Mouse (Mus musculus) embryo, embryonic 11 days (tissue): ENCODE results near the gene Lrg1.

Source experiments
- DNase-seq: peaks from one replicate; pipeline ENCODE4 v3.0.0-alpha.2; 2015

Lrg1 gene

GRCm38 (mm10) chr17:56121826-56122225 lies at the start of gene Lrg1:
Lrg1 (minus strand) TSS chr17:56122001.
- DNase-seq: no peak

DNA sequence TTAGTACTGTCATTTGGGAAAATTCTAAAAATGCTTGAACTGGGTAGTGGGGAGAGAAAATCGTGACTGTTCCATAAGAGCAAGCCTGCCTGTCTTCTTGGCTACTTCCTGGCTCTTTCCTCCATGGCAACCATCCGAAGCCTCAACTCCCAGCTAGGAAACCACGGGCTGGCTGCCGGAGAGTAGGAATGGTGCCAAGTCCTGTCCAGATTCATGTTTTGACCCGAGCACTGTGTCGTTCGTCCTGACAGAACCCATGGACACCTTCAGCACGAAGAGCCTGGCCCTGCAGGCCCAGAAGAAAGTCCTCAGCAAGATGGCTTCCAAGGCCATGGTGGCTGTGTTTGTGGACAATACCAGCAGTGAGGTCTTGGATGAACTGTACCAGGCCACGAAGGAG lies 49.7 kb upstream of the Lrg1 start:
- DNase-seq: no peak

- peak; percentile 53 for DNase-seq
Measured at GRCm38 (mm10) chr17:56170636-56171035, 48.8 kb upstream of the Lrg1 start.

DNA sequence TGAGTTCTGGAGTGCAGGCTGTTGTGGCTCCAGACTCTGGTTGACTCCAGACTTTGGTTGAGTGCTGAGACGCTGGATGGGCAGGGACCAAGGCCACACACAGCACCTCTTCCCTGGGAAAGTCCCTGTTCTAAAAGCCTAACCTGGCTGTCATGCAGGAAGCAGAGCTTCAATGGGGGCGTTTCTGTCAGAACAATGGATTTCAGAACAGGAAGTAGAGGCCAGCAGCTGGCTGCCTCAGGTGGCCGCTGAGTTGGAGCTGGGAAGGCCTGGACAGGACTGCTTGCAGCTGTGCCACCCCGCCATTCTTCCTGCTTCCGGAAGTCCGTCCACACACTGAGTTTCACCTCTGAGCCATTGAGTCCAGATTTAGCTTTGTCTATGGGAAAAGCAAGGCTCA lies 48.0 kb upstream of the Lrg1 start:
- DNase-seq: no peak

DNA sequence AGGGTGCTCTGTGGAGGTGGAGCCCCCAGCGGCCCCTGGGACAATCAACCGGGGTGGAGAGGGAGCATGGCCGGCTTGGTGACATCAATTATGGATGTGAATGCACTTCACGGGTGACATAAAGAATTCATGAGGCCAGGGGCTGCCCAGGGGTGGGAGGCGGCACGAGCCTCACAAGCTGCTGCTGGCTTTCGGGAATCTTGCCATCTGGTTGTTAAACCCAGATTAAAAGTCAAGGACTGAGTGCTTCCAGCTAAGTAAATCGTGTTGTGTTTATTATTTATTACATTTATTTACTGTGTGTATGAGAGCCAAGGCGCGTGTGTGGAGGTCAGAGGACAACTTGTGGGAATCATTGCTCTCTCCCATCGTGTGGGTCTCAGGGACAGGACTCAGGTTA lies 43.9 kb upstream of the Lrg1 start:
- no peak for DNase-seq

GRCm38 (mm10) chr17:56164510-56164909 lies 42.7 kb upstream of the Lrg1 start:
- no peak for DNase-seq

- no peak for DNase-seq
Measured at GRCm38 (mm10) chr17:56163523-56164102, 41.8 kb upstream of the Lrg1 start.

DNA sequence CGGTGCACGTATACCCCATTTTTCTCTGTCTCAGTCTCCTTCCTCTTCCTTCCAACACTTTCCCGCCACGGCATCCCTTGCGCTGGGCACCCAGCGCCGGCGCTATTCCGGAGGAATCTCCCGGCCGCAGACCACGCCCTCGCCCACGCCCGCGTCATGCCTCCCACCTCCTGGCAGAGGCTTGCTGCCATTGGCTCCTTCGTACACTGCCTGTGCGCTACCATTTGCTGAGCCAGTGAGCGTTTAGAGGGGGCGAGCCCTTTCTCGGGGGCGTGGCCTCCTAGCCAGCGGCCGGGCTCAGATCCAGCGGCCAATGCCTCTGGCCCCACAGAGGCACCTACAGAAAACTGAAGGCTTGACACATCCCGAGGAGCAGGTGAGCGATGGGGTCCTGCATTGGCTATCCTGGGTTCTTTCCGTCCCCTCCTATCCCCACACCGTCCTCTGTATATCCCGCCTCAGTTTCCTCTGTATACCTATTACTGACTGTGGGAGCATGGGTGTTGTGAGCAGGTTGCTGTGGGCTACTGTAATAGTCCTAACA lies 40.5 kb upstream of the Lrg1 start, which contains the start of gene Tnfaip8l1:
Tnfaip8l1 (plus strand) TSS at position 247 of the 544 bp plus-strand sequence.
- DNase-seq: peak; percentile 95

DNA sequence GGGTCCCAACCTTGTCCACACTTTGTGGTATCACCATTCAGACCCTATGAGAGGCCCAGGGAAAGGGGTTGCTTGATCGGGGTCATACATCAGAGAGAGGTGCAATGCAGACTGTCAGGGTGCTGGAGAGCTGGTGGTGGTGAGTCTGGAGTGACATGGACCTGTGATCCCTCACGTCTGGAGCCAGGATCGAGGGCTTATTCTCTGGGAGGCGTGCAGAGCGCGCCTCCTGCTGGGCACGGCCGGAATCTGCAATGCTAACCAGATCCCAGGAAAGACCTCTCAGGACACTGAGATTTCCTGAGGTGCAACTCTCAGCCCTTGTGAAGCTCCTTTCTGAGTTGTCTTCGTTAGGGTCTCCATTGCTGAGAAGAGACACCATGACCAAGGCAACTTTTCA lies 37.9 kb upstream of the Lrg1 start:
- peak; percentile 85 for DNase-seq

DNA sequence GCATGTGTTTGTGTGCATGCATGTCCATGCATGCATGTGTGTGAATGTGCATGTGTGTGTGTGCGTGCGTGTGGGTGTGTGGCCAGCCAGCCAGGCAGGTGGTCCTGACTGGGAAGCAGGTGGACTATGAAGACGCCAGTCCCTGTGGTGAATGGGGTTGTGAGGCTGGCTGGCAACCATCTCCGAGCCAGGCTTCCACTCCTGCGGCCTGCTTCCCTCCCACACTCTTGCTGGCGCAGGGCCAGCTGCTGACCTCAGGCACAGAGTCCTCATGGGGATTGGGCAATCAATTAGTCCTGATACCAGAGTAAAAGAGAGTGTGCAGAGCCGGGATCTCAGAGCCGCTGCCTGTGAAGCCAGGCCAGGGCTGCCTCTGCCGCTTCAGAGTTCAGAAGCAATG lies 31.8 kb upstream of the Lrg1 start:
- peak; percentile 76 for DNase-seq

DNA sequence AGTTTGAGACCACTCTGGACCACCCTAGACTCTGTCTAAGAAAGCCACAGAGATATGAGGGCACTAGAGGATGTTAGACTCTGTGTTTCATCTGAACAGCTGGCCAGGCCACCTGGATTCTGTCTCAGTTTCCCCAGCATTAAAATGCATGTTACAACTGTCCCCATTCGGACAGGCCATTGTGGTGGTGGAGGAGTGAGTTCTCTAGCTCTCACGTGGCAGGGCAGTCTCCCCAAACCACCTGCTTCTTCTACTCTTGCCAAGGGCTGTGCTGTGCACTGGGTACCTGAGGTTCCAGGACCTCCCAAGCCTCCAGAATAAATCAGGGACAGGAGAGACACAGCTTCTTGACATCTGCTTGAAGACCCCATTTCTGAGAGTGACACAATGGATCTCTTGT lies 28.1 kb upstream of the Lrg1 start:
- DNase-seq: no peak

GRCm38 (mm10) chr17:56148790-56149618 lies 27.2 kb upstream of the Lrg1 start:
- DNase-seq: no peak

DNA sequence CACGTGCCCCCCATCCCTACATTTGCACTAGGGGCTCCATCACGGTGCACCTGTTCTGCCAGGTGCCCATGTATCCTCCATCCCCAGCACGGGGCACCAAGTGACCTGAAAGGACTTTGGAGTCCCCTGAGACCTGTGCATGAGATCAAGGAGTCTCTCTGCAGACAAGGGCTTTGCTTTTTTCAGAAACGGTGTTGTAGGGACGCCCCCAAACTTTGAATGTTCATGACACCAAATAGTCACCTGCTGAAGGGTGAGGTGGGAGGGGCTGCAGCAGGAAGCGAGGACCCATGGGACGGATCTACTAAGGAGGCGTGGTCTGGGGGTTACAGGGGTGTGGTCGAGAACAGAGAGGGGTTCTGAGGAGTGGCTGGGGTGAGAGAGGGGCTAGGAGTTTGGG lies 26.5 kb upstream of the Lrg1 start:
- no peak for DNase-seq

- DNase-seq: no peak
Measured at GRCm38 (mm10) chr17:56147420-56147819, 25.6 kb upstream of the Lrg1 start.

DNA sequence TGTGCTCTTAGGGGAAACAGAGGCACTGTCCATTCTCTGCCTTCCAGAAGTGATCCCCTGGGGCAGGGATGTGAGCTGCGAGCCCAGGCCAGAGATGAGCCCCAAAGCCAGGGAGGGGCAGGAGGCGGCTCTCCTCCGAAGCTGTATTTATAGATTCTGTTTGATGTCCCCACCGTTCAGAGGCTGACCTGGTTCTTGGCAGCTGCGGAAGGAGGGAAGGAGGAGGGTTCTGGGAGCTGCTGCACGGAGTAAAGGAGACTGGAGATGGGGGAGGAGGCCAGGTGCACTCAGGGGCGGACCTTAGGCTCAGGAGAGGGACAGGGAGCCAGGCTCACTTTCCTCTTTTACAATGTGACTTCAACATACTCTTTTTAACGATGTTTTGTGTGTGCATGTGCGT lies 24.3 kb upstream of the Lrg1 start:
- DNase-seq: no peak

- no peak for DNase-seq
Measured at GRCm38 (mm10) chr17:56144546-56144945, 22.7 kb upstream of the Lrg1 start.

DNA sequence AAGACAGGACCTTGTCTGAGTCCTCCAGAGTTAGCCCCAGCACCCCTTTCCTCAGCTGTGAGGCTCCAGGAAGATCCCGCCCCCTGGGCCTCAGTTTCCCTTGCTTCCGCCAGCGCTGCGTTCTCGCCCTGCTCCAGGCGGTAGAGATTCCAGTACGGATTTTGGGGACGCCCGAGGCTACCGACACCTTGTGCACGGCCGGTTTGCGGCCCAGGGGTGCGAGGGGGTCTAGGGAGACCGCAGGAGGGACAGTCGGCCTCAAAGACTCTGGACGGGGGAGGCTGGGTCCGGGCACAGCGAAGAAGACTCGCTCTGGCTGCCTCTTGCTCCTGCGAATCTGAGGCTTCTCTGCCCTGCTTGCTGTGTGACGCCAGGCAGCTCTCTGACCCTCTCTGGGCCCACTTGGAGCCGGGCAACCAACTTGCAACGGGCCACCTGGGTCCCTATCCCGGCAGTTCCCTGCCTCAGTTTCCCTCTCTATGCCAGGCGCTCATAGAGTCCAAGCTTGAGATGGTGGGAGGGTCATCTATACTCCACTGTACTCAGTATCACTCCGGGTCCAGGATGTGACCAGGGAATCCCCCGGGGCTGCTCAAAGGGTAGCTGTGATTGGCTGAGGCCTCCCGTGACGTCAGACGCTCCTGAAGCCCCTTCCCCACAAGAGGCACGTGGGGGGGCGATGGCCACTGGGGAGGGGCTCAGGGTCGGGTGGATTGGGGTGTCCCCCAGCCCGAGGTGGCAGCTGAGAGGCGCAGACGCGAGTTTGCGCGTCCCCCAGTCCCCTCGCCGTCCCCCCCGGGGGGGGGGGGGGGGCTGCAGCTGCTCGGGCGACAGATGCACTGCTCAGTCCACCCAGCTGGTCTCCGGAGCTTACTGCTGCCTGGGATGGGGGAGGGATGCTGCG lies 20.2 kb upstream of the Lrg1 start:
- peak; percentile 76 for DNase-seq

GRCm38 (mm10) chr17:56139858-56140595 lies 18.2 kb upstream of the Lrg1 start, which contains the start of gene Sema6b:
Sema6b (minus strand) TSS chr17:56140343.
- peak; percentile 83 for DNase-seq

DNA sequence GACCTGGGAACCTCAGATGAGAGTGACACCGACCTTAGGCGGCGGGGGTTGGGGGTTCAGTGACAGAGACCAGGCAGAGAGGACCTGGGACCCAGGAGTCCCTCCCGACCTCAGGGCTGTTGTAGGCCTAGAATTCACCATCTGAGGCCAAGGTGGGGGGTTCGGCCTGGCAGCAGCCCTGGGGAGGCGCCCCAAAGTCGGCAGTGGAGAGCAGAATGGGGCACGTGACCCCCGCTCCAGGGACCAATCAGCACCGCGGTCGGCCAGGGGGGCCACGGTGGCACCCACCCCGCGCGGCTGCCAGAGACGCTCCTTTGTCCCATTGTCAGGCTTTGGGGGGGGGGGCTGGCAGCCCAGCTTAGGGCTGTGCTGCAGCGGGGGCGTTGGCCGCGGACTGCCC lies 17.6 kb upstream of the Lrg1 start:
- DNase-seq: no peak

DNA sequence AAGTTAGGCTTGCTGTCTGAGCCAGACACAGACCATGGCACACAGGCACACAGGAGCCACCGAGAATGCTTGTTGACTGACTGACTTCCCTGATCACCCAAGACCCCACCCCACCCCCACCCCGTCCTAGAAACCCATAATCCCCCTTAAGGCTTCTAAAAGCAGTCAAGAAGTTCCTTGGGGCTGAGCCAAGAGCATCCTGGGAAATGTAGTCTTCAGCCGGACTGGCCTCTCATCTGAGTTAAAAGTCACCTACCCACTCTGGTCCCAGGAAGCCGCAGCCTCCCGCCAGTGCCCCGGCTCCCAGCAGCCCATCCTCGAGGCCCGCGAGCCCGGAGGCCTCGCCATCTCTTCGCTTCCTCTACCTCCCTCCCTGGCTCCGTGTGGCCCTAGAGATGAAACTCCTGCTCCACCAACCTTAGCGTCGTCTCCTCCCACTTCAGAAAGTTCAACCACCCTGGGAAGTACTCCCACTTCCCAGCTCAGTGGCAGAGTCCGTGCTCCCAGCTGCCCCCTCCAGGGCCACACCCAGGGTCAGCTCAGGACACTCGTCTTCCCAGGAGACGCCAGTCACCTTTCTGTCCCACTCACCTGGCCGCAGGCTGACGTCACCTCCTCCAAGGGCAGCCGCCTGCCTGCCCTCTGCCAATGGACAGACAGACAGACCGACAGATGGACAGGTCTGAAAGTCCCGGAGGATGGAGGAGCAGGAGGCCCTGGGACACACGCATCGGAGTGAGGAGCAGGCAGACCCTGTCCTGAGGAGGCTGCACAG lies 16.2 kb upstream of the Lrg1 start:
- DNase-seq: no peak

DNA sequence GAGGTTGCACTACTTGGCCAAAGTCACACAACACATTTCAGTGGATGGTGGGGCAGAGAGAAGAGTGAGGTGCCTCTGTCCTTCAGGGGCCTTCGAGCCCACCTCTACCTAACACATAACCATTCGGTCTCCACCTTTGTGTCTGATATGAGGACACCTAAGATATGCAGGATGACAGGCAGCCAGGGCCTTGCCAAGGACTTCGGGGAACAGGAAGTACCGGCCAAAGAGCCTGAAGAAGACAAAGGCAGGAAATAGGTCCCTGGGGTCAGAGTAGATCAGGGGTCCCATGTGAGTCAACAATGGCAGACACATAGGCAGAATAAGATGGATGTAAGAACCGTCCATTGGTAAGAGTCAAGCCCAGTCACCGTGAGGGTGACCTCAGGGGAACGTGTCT lies 14.8 kb upstream of the Lrg1 start:
- no peak for DNase-seq
